Mouse (Mus musculus): ENCODE measurements around the gene Omg. TPM values are rescaled to one million over a fixed set of nuclear protein-coding genes. Genes with fewer than 3 reads are reported as not detected.

Omg gene
- polyA plus RNA-seq, 1 experiment from 2014 or later, result 0.17 TPM

DNA sequence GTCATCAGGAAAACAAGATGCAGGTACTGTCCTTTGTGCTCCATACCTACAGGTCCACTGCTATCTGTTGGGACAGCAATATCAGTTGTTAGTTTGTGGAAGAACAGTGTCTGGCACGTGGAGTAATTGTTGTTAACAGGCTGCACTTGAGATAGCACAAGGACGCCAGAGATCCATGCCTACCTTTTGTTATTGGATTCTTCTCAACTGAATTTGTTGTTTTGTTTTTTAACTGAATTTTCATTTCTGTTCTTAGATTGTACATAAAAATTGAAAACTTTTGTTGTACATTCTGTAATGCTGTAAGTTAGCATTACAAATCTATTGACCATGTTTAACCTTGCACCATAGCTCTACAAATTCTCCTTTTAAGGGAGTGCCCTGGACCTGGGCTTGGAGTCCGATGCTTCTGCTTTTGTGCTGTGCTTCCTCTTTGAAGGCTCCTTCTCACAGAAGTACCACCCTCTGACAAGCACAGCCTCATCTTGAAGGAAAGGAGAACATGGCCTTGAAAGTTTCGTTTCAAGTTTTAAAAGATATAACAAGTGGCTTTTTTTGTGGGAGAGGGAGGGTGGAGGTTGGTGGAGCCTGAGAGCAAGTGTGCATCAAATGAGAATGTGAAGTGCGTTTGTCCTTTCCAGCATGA, 24.0 kb upstream of the Omg start:
- Histone ChIP-seq H3K4me3 (no peak overlapping the region), H3K27ac (no peak overlapping the region), H3K9me3 (no peaks in the 10 kb centered on the region), H3K4me2 (no peak overlapping the region), H3K4me1 (no peaks in the 10 kb centered on the region), H3K9ac (no peak overlapping the region), H3K36me3 (no peaks in the 10 kb centered on the region), H3K27me3 (no peaks in the 10 kb centered on the region)
- WGBS, result 90% methylated on average over 5 of the region's 5 CpGs
- no peak for ATAC-seq (ENCODE audit: insufficient number of reproducible peaks, low FRiP score, low TSS enrichment, low read depth)

DNA sequence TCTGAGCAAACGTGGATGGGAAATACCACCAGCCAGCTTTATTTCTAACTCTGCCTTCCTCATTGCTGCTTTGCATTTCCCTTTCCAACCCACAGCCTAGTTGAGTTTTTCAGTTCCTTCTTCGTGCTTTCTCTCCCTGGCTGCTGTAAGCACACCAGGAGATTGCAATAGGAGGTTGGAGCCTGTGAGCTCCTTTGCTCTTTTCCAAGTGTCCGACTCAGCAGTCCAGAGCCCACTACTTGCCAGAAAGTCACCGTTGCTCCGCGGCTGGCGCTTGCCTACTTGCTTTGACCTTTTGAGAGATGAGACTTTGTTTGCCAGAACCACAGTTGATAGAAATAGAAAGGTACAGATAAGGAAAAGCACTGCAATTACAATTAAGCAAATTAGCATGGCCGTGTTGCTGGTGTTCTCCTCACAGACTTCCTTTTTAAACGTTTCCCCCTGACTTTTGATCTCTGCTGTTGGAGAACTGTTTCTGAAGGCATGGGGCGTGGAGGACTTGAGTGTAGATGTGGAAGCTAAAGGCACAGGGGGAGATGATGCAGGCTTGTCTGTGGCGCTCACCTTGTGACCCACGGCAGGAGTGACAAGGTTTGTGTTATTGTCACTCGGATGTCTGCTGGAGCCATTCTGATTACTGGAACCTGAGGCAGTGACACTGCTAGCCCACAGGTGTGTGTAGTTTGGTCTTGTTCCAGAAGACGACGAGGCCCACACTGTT, 23.3 kb upstream of the Omg start:
- WGBS, result 78% methylated on average over 15 of the region's 15 CpGs
- H3K27me3 ChIP-seq, result no peaks in the 10 kb centered on the region
- no peak overlapping the region for H3K4me3 ChIP-seq
- no peaks in the 10 kb centered on the region for H3K36me3 ChIP-seq
- no peaks in the 10 kb centered on the region for H3K4me1 ChIP-seq
- H3K27ac ChIP-seq, result no peak overlapping the region
- no peak overlapping the region for H3K9ac ChIP-seq
- no peak overlapping the region for H3K4me2 ChIP-seq
- no peak for ATAC-seq (ENCODE audit: insufficient number of reproducible peaks, low FRiP score, low TSS enrichment, low read depth)
- H3K9me3 ChIP-seq, result no peaks in the 10 kb centered on the region

DNA sequence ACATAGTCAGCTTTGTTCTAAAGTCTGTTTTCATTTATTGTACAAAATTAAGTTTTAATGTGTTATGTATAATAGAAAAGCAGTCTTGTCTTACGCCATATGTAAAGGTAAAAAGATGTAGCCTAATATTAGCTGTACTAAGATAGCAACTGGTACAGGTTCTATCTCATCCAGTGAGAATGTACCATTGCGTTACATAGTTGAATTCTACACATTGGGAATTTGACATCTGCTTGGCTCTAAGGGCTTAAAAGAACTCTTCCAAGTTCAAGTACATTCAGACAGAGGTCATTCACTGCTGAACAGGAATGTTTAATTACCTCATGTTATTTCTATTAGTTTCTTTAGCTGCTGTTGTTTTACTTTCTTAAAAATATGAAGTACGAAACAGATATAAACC, 22.7 kb upstream of the Omg start:
- no peak for ATAC-seq (ENCODE audit: insufficient number of reproducible peaks, low FRiP score, low TSS enrichment, low read depth)
- no peak overlapping the region for H3K4me2 ChIP-seq
- WGBS, result 88% methylated on average over 3 of the region's 3 CpGs
- H3K4me3 ChIP-seq, result no peak overlapping the region
- no peaks in the 10 kb centered on the region for H3K27me3 ChIP-seq
- no peak overlapping the region for H3K27ac ChIP-seq
- no peak overlapping the region for H3K9ac ChIP-seq
- H3K36me3 ChIP-seq, result no peaks in the 10 kb centered on the region
- H3K9me3 ChIP-seq, result no peaks in the 10 kb centered on the region
- no peaks in the 10 kb centered on the region for H3K4me1 ChIP-seq

DNA sequence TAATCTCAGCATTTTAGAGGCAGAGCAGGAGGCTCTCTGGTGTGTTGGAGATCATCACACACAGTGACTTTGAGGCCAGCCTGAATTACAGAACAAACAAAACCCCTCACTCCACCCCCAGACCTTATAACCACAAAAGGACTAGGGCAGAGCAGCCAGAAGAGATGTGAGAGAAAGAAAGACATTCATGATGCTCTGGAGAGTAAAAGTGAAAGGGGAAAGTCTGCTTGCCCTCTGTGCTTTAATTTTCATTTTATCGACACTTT, 20.4 kb upstream of the Omg start:
- no peaks in the 10 kb centered on the region for H3K9me3 ChIP-seq
- H3K4me1 ChIP-seq, result no peaks in the 10 kb centered on the region
- H3K4me2 ChIP-seq, result no peak overlapping the region
- no peak overlapping the region for H3K9ac ChIP-seq
- H3K36me3 ChIP-seq, result no peaks in the 10 kb centered on the region
- H3K27me3 ChIP-seq, result no peaks in the 10 kb centered on the region
- H3K27ac ChIP-seq, result no peak overlapping the region
- ATAC-seq (ENCODE audit: insufficient number of reproducible peaks, low FRiP score, low TSS enrichment, low read depth), result no peak
- H3K4me3 ChIP-seq, result no peak overlapping the region
- 91% methylated on average over 1 of the region's 1 CpGs for WGBS

DNA sequence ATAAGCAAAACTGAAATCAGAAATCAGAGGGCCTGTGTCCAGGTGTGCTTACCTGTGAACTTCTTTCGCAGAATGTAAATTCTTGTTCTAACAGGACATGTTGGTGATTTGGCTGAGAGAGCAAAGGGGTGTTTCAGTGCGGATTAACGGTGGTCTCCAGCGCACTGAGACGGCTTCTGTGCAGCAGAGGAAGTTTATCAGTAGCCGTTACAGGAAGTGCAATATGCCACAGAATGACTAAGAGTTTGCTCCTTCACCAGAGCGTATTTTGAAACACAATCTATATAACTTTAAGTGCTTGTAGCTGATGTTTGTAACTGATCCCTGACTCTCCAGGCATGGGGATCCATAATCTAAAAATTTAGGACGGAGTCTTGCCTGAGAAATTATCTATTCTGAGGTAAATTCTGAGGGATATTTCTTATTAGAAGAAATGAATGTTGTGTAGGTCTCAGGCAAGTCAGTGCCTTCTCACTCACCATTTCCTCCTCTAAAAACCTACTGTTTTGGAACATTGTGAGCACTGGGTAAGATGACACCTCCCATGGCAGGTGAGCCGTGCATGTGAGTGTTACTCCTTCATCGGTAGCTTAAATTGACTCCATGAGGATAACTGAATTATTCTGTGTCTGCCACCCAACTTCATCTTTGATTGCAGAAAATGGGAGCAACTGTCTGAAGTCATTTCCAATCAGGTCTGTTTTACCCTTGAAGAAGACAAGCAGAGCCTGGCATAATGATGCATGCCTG, 19.9 kb upstream of the Omg start, which contains the start of gene Evi2b:
Gene Evi2b (minus strand): TSS at position 203 of the 750 bp plus-strand sequence.
- Histone ChIP-seq H3K27ac (no peak within 1 kb of the TSS), H3K4me1 (no peaks in the 10 kb centered on the region), H3K4me2 (no peak within 1 kb of the TSS), H3K9me3 (no peaks in the 10 kb centered on the region), H3K27me3 (no peaks in the 10 kb centered on the region), H3K9ac (no peak within 1 kb of the TSS), H3K4me3 (no peak within 1 kb of the TSS), H3K36me3 (no peaks in the 10 kb centered on the region)
- ATAC-seq (ENCODE audit: insufficient number of reproducible peaks, low FRiP score, low TSS enrichment, low read depth), result no peak
- 74% methylated on average over 10 of the region's 10 CpGs for WGBS

DNA sequence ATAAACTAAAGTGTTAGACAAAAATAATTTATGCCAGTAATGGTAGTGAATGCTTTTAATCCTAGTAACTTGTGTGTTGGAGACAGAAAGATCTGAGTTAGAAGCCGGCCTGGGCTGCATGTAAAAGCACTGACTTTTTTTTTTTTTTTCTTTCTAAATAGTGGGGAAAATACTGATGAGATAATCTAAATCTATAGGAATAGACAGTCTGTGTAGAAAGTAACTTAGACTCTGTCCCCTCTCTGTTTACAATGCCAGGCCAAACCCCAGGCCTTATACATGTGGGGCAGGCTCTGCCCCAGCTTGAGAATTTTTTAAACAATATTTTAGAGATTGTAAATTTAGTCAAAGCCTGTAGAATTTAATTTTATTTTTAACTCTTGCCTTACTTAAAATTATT, 19.1 kb upstream of the Omg start:
- Histone ChIP-seq H3K9me3 (no peaks in the 10 kb centered on the region), H3K4me3 (no peak overlapping the region), H3K9ac (no peak overlapping the region), H3K27me3 (no peaks in the 10 kb centered on the region), H3K27ac (no peak overlapping the region), H3K4me2 (no peak overlapping the region), H3K36me3 (no peaks in the 10 kb centered on the region), H3K4me1 (no peaks in the 10 kb centered on the region)
- no peak for ATAC-seq (ENCODE audit: insufficient number of reproducible peaks, low FRiP score, low TSS enrichment, low read depth)
- WGBS, result 82% methylated on average over 1 of the region's 1 CpGs

DNA sequence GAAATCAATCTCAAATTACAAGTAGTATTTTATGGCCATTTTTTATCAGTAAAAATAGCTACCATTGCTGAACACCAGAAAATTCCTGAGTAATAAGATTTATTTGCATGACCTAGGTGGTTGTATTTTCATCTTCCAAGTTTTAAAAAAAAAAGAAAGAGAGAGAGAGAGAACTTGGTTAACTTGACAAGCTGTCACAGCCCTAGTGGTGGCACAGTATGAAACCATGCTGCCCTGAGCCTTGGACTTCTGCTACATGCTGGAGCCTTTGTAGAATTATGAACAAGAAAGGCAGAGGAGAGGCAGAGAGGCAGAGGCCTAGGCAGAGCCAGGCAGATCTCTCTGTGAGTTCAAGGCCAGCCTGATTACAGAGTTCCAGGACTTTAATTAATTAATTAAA, 18.0 kb upstream of the Omg start:
- Histone ChIP-seq H3K9ac (no peak overlapping the region), H3K4me2 (no peak overlapping the region), H3K27me3 (no peaks in the 10 kb centered on the region), H3K27ac (no peak overlapping the region), H3K4me1 (no peaks in the 10 kb centered on the region), H3K36me3 (no peaks in the 10 kb centered on the region), H3K9me3 (no peaks in the 10 kb centered on the region), H3K4me3 (no peak overlapping the region)
- no peak for ATAC-seq (ENCODE audit: insufficient number of reproducible peaks, low FRiP score, low TSS enrichment, low read depth)

DNA sequence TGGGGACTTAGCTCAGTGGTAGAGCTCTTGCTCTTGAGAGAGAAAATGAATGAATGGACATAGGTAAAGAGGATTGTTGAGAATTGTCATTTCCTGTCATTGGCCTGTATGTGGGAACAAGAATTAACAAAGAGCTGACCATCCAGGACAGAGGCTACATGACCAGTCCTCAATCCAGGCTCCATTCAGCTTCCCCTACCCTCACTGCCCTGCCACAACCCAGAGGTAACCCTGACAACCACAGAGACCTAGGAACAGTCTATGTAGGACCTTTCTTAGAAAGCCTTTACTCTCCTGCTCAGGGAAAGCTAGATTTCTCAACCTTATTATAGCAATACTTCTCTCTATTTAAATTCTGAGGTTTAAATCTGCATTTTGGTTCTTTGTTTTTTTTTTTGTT, 16.9 kb upstream of the Omg start:
- H3K4me1 ChIP-seq, result no peaks in the 10 kb centered on the region
- H3K27me3 ChIP-seq, result no peaks in the 10 kb centered on the region
- no peak overlapping the region for H3K27ac ChIP-seq
- no peak overlapping the region for H3K4me3 ChIP-seq
- no peaks in the 10 kb centered on the region for H3K9me3 ChIP-seq
- H3K9ac ChIP-seq, result no peak overlapping the region
- no peak for ATAC-seq (ENCODE audit: insufficient number of reproducible peaks, low FRiP score, low TSS enrichment, low read depth)
- H3K36me3 ChIP-seq, result no peaks in the 10 kb centered on the region
- no peak overlapping the region for H3K4me2 ChIP-seq

DNA sequence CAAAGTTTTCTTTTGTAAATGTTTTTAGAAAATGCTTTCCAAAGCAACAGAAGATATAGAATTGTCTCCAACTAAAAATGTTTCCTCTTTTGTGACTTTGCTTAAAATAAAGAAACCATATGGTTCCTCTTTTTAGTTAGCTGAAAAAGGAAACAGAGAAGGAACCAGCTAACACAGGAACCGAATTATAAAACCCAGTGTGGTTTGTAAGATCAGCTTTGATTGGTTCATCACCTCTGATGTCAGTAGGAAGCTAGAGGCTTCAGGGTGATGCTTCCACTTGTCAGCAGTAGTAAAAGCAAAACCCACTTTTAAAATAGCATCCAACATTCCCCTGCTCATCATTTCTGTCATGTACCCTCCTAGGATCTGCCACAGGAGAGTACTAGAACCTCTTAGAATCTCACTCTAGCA, 16.0 kb upstream of the Omg start:
- Histone ChIP-seq H3K9ac (no peak overlapping the region), H3K27ac (no peak overlapping the region), H3K36me3 (no peaks in the 10 kb centered on the region), H3K9me3 (no peaks in the 10 kb centered on the region), H3K4me1 (peaks cover 3% of the 10 kb centered on the region; the same call in 1 of the 2 replicates), H3K4me3 (no peak overlapping the region), H3K4me2 (no peak overlapping the region), H3K27me3 (no peaks in the 10 kb centered on the region)
- WGBS, result 62% methylated on average over 1 of the region's 1 CpGs
- ATAC-seq (ENCODE audit: insufficient number of reproducible peaks, low FRiP score, low TSS enrichment, low read depth), result no peak

DNA sequence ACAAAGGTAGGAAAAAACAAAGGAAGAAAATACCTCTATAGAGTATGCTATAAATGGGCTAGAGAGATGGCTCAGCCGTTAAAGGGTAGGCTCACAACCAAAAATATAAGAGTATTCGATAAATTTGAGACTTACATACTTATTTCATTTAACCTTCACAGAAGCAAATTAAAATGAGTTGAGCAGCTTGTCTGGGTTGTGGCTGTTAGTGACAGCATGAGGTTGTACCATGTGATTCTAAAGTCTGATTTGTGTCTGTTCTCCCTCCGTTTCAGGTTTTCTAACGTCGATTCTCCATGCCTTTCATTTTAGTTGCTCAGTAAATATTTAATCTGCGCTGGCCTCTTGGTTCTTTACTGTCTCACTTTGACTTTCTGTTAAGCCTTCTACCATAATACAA, 15.4 kb upstream of the Omg start:
- no peak for ATAC-seq (ENCODE audit: insufficient number of reproducible peaks, low FRiP score, low TSS enrichment, low read depth)
- 86% methylated on average over 6 of the region's 6 CpGs for WGBS
- H3K27me3 ChIP-seq, result no peaks in the 10 kb centered on the region

DNA sequence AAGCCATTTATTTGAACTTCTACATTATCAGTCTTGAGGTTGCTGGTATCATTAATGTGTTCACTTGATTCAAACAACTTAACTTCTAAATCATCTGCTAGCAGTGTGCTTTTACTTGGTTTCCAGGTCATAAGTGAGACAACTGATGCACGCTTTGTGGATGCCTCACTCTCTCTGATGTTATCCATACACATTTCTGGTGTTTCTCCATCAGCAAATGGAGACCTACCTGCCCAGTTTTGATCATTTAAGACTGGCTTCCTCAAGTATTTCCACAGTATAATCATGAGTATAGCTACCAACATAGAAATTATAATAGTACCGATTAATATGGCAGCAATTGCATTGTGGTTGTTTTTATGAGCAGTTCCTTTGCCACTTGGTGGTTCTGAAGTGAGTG, 11.9 kb upstream of the Omg start:
- Histone ChIP-seq H3K27me3 (no peaks in the 10 kb centered on the region), H3K9ac (no peak overlapping the region), H3K4me1 (peaks cover 3% of the 10 kb centered on the region; the same call in 1 of the 2 replicates), H3K27ac (no peak overlapping the region), H3K9me3 (no peaks in the 10 kb centered on the region), H3K4me2 (no peak overlapping the region), H3K4me3 (no peak overlapping the region), H3K36me3 (no peaks in the 10 kb centered on the region)
- WGBS, result 89% methylated on average over 2 of the region's 2 CpGs
- no peak for ATAC-seq (ENCODE audit: insufficient number of reproducible peaks, low FRiP score, low TSS enrichment, low read depth)

More for the DNA sequence above, 15.4 kb upstream of the Omg start:
- Histone ChIP-seq H3K27ac (no peak overlapping the region), H3K9me3 (no peaks in the 10 kb centered on the region), H3K9ac (no peak overlapping the region), H3K4me1 (peaks cover 3% of the 10 kb centered on the region; the same call in 1 of the 2 replicates), H3K4me2 (no peak overlapping the region), H3K4me3 (no peak overlapping the region), H3K36me3 (no peaks in the 10 kb centered on the region)

DNA sequence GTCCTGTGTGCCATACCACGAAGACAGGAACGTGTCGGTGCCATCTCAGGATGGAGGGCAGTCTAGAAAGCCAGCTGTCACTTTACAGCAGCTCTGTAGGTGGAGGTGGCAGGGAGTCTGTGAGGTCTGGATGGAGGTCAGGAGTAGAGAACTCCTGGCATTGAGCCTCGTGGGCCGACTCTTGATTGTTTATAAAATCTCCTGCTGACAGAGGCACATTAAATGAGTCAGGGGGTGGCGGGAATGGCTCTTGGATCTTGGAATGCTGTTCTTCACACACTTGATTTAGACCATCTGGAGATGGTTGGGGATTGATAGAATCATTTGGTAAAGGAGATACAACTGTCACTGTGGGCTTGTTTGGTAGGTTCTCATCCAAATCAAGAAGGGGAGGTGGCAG, 11.4 kb upstream of the Omg start:
- H3K4me2 ChIP-seq, result no peak overlapping the region
- no peak overlapping the region for H3K27ac ChIP-seq
- H3K4me3 ChIP-seq, result no peak overlapping the region
- no peaks in the 10 kb centered on the region for H3K9me3 ChIP-seq
- H3K9ac ChIP-seq, result no peak overlapping the region
- no peaks in the 10 kb centered on the region for H3K36me3 ChIP-seq
- WGBS, result 67% methylated on average over 6 of the region's 6 CpGs
- no peaks in the 10 kb centered on the region for H3K27me3 ChIP-seq
- peaks cover 3% of the 10 kb centered on the region; the same call in 1 of the 2 replicates for H3K4me1 ChIP-seq
- no peak for ATAC-seq (ENCODE audit: insufficient number of reproducible peaks, low FRiP score, low TSS enrichment, low read depth)
